Mouse (Mus musculus) retina, adult 2 months (tissue): ENCODE measurements around the gene Cacybp.

Experiments
- DNase-seq: peaks from one replicate; pipeline ENCODE4 v3.0.0-alpha.2; 2012; ENCODE audit warnings: low read depth, low spot score

Gene Cacybp

DNA sequence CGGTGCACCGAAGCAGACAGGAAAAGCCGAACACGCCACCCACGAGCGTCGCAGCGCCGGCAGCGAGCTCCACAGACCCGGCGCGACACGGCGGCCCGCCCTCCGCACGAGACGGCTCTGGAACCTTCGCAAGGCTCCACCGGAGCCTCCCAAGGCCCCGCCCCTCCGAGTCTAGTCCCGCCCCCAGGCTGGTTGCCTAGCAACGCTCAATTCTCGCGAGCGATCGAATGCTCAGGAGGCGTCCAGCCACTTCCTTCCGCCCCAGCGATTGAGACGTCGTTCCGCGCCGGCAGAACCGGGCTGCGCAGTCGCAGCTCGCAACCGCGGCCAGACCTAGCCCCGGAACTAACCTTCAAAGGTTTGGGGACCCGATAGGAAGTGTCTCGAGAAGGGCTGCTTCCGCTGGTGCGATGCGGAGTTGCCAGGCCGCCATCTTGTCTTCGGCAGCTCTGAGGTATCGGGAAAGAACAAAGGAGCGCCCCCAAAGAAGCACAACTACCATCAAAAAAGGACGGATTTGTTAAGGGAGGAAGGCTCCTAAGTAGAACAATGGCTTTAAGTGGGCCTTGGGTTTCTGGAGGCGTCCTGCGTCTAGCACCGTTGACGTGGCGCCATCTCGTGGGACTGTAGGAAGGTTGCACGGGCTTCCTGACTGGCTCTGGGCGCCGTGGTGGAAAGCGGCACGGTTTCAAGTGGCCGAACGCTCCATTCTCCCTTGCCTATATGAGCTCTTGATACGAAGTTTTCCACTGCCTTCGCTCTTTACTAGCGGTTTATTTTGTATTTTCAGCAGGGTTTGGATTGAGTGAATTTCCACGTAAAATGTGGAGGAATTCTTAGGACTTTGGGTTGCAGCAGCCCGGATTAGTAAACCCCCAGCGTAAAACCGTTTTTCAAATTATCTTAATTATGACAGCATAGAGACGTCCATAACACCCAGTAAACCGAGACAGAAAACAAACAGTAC is at the start of gene Cacybp:
Gene Cacybp (minus strand): TSS at position 173 of the 967 bp plus-strand sequence.
- peak; percentile 98 for DNase-seq

DNA sequence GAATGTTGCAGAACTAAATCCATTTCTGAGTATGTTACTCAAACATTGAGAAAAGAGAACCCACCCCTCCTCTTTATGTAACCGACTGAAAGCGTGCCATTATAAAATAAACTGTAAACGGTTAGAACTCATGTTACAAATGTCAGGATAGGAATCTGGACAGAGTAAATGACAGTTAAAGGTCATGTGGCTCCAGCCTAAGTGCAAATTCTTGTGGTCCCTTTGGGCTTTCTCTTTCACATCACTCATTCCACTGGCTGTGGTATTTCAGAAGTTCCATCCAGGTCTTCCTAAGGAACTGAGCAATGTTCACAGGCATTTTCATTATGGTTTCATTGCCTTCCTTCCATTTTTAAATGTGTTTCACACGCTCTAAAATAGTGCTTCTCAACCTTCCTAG is 49.7 kb upstream of the Cacybp start:
- DNase-seq = no peak

DNA sequence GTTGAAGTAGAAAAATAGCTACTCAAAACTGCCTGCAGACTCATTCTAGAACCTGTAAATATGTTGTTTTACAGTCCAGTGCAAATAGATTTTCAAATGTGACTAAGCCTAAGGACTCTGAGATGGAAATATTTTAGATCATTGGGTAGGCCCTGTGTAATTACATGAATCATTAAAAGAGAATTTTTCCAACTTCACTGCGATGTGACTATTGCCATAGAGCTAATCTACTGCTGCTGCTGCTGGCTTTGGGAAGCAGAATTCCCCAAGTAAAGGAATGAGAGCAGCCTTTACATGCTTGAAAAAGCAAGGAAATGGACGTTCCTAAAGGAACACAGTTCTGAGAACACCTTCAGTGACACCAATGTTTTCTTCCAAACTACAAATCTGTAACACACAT is 49.2 kb upstream of the Cacybp start:
- no peak for DNase-seq

- no peak for DNase-seq
Observed at GRCm38 (mm10) chr1:160260605-160261004, 47.9 kb upstream of the Cacybp start.

GRCm38 (mm10) chr1:160259884-160260283 is 47.2 kb upstream of the Cacybp start:
- no peak for DNase-seq

GRCm38 (mm10) chr1:160253108-160253507 is 40.4 kb upstream of the Cacybp start:
- DNase-seq = no peak

DNA sequence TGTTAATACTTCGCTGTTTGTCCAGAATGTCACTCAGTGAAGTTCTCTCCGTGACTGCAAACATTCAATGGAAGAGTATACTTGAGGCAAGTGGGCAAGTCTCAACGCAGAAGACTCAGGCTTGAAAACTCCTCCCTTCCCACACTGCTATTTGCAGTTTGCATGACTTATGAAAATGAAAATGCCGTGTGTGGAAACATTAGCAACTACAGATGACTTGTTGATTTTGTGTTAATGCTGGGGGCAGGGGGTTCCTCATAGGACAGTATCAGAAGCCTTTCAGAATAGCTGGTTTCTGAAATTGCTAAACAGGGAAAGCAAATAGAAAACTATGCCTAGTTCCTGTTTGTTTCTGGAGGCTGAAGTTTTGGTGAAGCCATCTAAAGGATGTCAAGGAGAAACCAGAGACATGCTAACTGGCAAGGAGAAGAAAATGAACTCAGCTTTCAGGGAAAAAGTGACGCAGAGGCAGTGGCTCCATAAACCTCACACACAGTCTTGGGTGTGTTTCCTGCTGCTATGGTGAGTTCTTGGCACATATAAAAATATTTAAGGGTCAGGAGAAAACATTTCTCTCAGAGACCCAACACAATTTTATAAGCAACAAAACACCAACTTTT is 38.8 kb upstream of the Cacybp start:
- DNase-seq = no peak

GRCm38 (mm10) chr1:160250782-160251181 is 38.1 kb upstream of the Cacybp start:
- no peak for DNase-seq

DNA sequence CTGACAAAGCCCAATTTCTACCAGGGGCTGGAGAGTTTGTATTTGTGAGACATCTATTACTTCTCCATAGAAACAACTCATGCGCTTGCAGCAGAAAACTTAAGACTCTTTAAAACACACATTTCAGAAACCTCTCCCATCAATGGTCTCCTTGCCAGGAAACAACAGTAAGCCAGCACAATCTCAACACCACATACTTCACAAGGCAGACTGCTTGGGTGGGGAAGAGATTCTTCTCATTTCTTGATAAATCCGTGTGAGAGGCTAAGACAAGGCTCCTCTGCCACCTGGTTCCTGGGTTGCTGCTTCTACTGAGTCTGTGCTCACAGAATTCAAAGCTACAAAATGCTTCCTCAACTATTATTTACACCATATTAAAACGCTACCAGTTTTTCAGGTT is 37.1 kb upstream of the Cacybp start:
- no peak for DNase-seq

GRCm38 (mm10) chr1:160247473-160247872 is 34.8 kb upstream of the Cacybp start:
- no peak for DNase-seq

DNA sequence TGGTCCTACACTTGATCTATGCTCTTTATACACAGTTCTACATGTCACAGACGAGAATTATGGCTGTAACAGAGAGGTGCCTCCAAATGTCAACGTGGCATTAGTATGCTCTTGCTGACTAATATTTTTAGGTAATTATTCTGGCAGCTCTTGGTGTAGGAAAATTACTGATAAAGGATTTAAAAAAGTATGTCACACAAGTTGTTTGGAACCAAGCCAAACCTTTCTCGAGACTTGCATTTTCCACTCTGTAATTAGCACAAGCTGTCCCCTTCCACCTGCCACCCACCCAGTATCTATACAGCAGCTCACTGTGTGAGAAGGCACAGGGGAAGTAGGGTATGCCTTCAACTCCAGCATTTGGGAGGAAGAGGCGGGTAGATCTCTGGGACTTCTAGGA is 34.2 kb upstream of the Cacybp start:
- DNase-seq = no peak

GRCm38 (mm10) chr1:160245954-160246353 is 33.3 kb upstream of the Cacybp start:
- no peak for DNase-seq

DNA sequence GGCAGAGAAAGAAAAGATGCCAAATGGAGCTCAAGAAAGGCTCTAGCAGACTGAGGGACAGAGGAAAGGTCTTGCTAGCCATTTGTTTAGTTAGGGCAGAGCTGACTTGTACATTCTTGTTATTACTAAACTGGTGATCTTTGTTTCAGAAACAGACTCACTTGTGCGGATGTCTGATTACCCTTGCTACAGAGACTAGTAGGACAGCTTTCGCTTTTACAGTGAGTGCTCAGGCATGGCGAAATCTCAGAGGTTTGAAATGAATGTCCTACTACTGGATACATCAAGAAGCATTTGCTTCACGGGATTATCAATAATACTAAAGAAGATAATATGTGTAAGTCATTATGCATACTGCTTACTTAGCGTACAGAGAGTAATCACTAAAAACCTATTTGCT is 32.0 kb upstream of the Cacybp start:
- DNase-seq = no peak

- DNase-seq = no peak
Observed at GRCm38 (mm10) chr1:160240091-160240490, 27.4 kb upstream of the Cacybp start.

DNA sequence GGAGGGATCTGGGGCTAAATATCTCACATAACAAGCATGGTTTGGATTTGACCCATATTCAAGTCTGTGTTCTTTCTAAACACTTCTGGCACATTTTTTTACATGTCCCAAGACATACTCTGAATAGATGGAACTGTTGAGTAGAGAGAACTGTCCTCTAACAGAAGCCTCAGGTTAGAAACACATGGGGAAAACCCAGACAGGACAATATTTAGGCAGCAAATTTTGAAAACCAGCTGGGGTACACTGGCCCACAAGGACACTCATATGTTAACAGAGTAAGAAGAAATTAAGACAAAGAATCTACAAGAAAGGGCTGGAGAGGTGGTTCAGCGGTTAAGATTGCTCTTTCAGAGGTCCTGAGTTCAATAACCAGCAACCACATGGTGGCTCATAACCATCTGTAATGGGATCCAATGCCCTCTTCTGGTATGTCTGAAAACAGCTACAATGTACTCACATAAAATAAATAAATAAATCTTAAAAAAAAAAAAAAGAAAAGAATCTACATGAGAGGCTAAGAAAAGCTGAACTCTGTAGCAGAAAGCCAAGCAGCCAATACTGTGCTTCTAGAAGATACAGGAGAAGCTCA is 26.3 kb upstream of the Cacybp start:
- DNase-seq = no peak

DNA sequence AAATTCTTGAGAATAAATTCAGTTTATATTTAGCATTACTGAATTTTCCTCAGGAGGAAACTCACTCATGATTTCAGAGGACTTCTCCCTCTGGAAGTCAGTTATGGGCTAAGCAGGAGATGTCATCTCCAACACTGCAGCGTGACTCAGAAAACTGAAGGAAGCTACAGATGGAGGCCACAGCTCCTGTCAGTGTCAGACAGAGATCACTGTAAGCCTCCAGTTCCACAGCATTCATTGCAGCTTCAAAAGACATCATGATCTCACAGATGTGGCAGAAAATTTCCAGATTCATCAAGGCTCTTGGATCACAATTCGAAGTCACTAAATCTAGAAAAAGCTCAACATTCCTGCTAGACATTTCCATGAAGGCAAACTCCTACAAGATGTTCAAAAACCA is 25.3 kb upstream of the Cacybp start:
- no peak for DNase-seq

GRCm38 (mm10) chr1:160233921-160234320 is 21.2 kb upstream of the Cacybp start:
- DNase-seq = no peak

DNA sequence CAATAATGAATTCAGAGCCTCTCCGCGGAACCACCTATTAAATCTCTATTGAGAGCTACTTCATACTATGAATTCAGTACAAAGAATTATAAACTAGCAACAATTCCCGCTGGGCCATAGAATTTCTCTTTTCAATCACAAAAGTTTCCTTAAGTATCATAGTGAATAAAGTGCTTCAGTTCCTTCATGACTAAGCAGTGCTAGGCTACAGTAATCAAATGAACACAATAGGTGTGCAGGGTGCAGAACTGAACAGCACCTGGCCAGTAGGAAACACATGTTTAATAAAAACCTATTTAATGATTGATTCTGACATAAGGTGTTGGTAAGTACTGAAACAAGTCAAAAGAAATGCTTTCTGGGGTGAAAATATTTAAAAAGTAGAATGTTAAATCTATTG is 19.4 kb upstream of the Cacybp start:
- no peak for DNase-seq

GRCm38 (mm10) chr1:160231013-160231412 is 18.3 kb upstream of the Cacybp start:
- no peak for DNase-seq

DNA sequence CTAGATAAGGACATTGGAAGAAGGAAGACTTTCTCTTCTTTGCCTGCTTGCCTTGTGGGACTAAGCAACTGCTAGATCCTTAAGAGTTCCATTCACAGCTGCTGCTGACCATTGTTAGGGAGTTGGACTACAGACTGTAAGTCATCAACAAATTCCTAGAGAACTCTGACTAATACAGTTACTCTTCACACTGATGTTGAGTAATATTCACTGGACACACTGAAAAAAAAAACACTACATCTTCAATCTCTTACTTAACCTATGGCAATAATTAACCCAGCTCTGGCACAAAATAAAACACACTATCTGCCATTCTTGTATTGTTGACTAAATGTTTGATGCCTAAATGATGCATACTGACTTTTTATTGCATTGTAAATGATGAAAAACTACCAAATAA is 15.2 kb upstream of the Cacybp start:
- no peak for DNase-seq

GRCm38 (mm10) chr1:160227196-160227595 is 14.5 kb upstream of the Cacybp start:
- no peak for DNase-seq

- DNase-seq = no peak
Observed at GRCm38 (mm10) chr1:160224093-160224492, 11.4 kb upstream of the Cacybp start.

DNA sequence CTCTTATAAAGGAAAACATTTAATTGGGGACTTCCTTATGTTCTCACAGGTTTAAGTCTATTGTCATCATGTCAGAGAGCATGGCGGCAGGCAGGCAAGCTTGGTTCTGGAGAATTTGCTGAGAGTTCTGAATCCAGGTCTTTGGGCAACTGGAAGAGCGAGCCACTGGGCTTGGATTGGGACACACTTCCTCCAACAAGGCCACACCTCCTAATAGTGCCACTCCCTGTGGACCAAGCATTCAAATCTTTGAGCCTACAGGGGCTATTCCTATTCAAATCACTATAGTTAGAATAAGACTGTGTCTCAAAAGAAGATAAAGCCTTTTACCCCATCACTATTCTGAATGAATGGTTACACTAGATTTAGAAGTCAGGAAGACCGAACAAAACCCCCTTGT is 5.2 kb upstream of the Cacybp start:
- no peak for DNase-seq
